Comparison of ENCODE assay signal across 41 mouse cellular contexts in the genomic region with DNA sequence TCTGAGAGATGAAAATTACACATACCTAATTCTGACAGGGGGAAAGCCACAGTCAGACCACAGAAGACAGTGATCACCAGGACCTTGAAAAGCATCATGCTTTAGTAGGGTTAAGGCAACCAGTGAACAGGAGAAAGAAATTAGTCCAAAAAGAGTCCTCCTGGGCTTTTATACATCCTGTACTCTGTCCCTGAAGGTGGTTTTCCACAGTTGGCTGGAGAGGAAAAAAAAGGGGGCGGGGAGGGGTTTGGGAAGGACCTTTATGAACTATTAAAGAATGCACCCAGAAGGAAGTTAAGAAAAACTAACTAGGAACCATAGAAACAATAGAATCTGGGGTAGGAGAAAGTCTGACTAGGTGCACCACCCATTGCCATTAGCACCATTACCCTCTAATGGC. TPM values are rescaled to one million over a fixed set of nuclear protein-coding genes. Genes with fewer than 3 reads are reported as not detected.
"Had no signal": no experiment of that assay in that cellular context is flagged by ENCODE, and none has a peak within 500 bp of the region (broad histone marks: within the 10 kb centered on the region; RNA-seq: fewer than 3 reads in every experiment).

Gene Kap (minus strand): TSS at position 237 of the 400 bp plus-strand sequence.

- H3K27ac ChIP-seq: gastrocnemius, adult 2 months; heart, embryonic 10.5 days; hindbrain, embryonic 10.5 days; hindbrain, embryonic 12.5 days; hindbrain, embryonic 14.5 days; intestine, embryonic 15.5 days; limb, embryonic 13.5 days; limb, embryonic 15.5 days; liver, embryonic 12.5 days; liver, embryonic 14.5 days had no signal

- H3K9me3 ChIP-seq: heart, embryonic 10.5 days; heart, embryonic 12.5 days; hindbrain, embryonic 10.5 days; hindbrain, embryonic 12.5 days; intestine, embryonic 15.5 days; limb, embryonic 13.5 days; limb, embryonic 15.5 days; liver, embryonic 12.5 days had no signal

- H3K36me3 ChIP-seq: heart, embryonic 10.5 days; heart, embryonic 12.5 days; hindbrain, embryonic 10.5 days; hindbrain, embryonic 12.5 days; intestine, embryonic 15.5 days; limb, embryonic 13.5 days; limb, embryonic 15.5 days; liver, embryonic 12.5 days had no signal

- ATAC-seq: hindbrain, embryonic 16.5 days; inflammation-experienced regulatory T-cells, adult 6 months; intestine, embryonic 15.5 days; liver, embryonic 12.5 days had no signal

- DNase-seq: gastrocnemius, adult 2 months; gastrocnemius, postnatal 10 days; gastrocnemius, postnatal 25 days; heart, adult 18-20 months; heart, postnatal 10 days; heart, postnatal 4 days; layer of hippocampus, adult 9-11 months; layer of hippocampus, postnatal 36 days; left cerebral cortex, postnatal 4 days; lung, adult 18-20 months had no signal

- H3K27me3 ChIP-seq: heart, embryonic 12.5 days; hindbrain, embryonic 12.5 days; intestine, embryonic 15.5 days; limb, embryonic 13.5 days; limb, embryonic 15.5 days; liver, embryonic 12.5 days had no signal

- H3K4me1 ChIP-seq: heart, embryonic 10.5 days; heart, embryonic 12.5 days; hindbrain, embryonic 10.5 days; hindbrain, embryonic 12.5 days; intestine, embryonic 15.5 days; limb, embryonic 13.5 days; limb, embryonic 15.5 days; liver, embryonic 12.5 days had no signal

- H3K9ac ChIP-seq: heart, embryonic 12.5 days; hindbrain, embryonic 12.5 days; hindbrain, embryonic 14.5 days; intestine, embryonic 15.5 days; limb, embryonic 13.5 days; limb, embryonic 15.5 days; liver, embryonic 12.5 days; liver, embryonic 14.5 days had no signal

- H3K4me3 ChIP-seq: gastrocnemius, adult 2 months; heart, embryonic 10.5 days; heart, embryonic 12.5 days; hindbrain, embryonic 10.5 days; hindbrain, embryonic 12.5 days; intestine, embryonic 15.5 days; limb, embryonic 13.5 days; limb, embryonic 15.5 days; liver, embryonic 12.5 days had no signal

- H3K4me2 ChIP-seq: heart, embryonic 12.5 days; hindbrain, embryonic 12.5 days; hindbrain, embryonic 14.5 days; intestine, embryonic 15.5 days; limb, embryonic 13.5 days; limb, embryonic 15.5 days; liver, embryonic 12.5 days had no signal

RNA-seq across cellular contexts. Expression of gene Kap, which starts in this region (rescaled TPM):
- total RNA-seq: gastrocnemius, adult 2 months; gastrocnemius, postnatal 10 days; gastrocnemius, postnatal 25 days; gastrocnemius, postnatal 4 days; granulocyte monocyte progenitor cell, adult 5-6 weeks; heart, adult 18-20 months; heart, adult 8-10 months; heart, postnatal 10 days; heart, postnatal 25 days; heart, postnatal 4 days; layer of hippocampus, adult 18-20 months; layer of hippocampus, adult 8-10 months; layer of hippocampus, postnatal 14 days; layer of hippocampus, postnatal 36 days; left cerebral cortex, adult 18-20 months; left cerebral cortex, adult 8-10 months; left cerebral cortex, postnatal 10 days; left cerebral cortex, postnatal 25 days; left cerebral cortex, postnatal 4 days; liver, adult 2 months had no signal
- polyA plus RNA-seq: frontal cortex, adult 2 months; heart, embryonic 10.5 days; heart, embryonic 12.5 days; heart, embryonic 14.5 days; heart, embryonic 16.5 days; hindbrain, embryonic 10.5 days; hindbrain, embryonic 12.5 days; hindbrain, embryonic 14.5 days; hindbrain, embryonic 16.5 days; inflammation-experienced regulatory T-cells, adult 6 months; intestine, embryonic 15.5 days; kidney, embryonic 14.5 days; large intestine, adult 2 months; limb, embryonic 11.5 days; limb, embryonic 13.5 days; limb, embryonic 15.5 days; liver, adult 2 months; liver, embryonic 12.5 days; liver, embryonic 14.5 days; liver, embryonic 16.5 days had no signal
